Mouse (Mus musculus) MEL (cell line): ENCODE data around the gene Poln. TPM values are rescaled to one million over a fixed set of nuclear protein-coding genes. Genes with fewer than 3 reads are reported as not detected.

Experiments used
- DNase-seq: peaks from one replicate; pipeline ENCODE4 v3.0.0; 2011; ENCODE audit warnings: low read depth, low spot score
- H3K27ac ChIP-seq: 2 replicates; pipeline ENCODE4 v1.5.1; 2012; ENCODE audit warnings: low read depth, mild to moderate bottlenecking, control low read depth, low read length, moderate library complexity; ENCODE audit not compliant: control insufficient read depth
- H3K27me3 ChIP-seq, 2 experiments: fragments of 150-350 bp in 1 of 2; sonication (generic) in 1 of 2; 2 replicates each; pipeline ENCODE4 v1.6.1; 2012; ENCODE audit warnings: low read length in 2 of 2, mild to moderate bottlenecking in 2 of 2, improper control_type of control experiment in 1 of 2, moderate library complexity in 1 of 2; ENCODE audit not compliant: insufficient read depth in 2 of 2, control insufficient read depth in 1 of 2
- H3K36me3 ChIP-seq, 2 experiments: 2 replicates each; pipeline ENCODE4 v1.6.1; 2012 to 2014; ENCODE audit warnings: low read length in 2 of 2, improper control_type of control experiment in 1 of 2, inconsistent platforms in 1 of 2, mild to moderate bottlenecking in 1 of 2; ENCODE audit not compliant: insufficient read depth in 2 of 2, control insufficient read depth in 1 of 2
- H3K4me1 ChIP-seq, 2 experiments: fragments of 150-350 bp in 1 of 2; sonication (generic) in 1 of 2; 2 replicates each; pipeline ENCODE4 v1.6.1; 2012; ENCODE audit warnings: low read length in 2 of 2, improper control_type of control experiment in 1 of 2, mild to moderate bottlenecking in 1 of 2; ENCODE audit not compliant: insufficient read depth in 2 of 2, control insufficient read depth in 1 of 2
- H3K4me3 ChIP-seq, 2 experiments: fragments of 150-350 bp in 1 of 2; sonication (generic) in 1 of 2; 2 replicates each; pipeline ENCODE4 v1.5.1; 2012; ENCODE audit warnings: low read depth in 2 of 2, low read length in 2 of 2, mild to moderate bottlenecking in 2 of 2, moderate library complexity in 2 of 2, control low read depth in 1 of 2, improper control_type of control experiment in 1 of 2; ENCODE audit not compliant: control insufficient read depth in 1 of 2, insufficient read depth in 1 of 2
- H3K79me2 ChIP-seq: 2 replicates; pipeline ENCODE4 v1.6.1; 2012; ENCODE audit warnings: mild to moderate bottlenecking, low read length, moderate library complexity; ENCODE audit not compliant: control insufficient read depth, poor library complexity, insufficient read depth
- H3K9ac ChIP-seq: 2 replicates; pipeline ENCODE4 v1.6.1; 2012; ENCODE audit warnings: low read depth, mild to moderate bottlenecking, control low read depth, low read length, moderate library complexity; ENCODE audit not compliant: control insufficient read depth, poor library complexity, severe bottlenecking
- H3K9me3 ChIP-seq: fragments of 150-350 bp; sonication (generic); replicated peaks from 2 replicates; pipeline ENCODE4 v1.6.1; 2012; ENCODE audit warnings: mild to moderate bottlenecking, low read length, improper control_type of control experiment, moderate library complexity; ENCODE audit not compliant: insufficient read depth
- BHLHE40 ChIP-seq: IDR thresholded peaks from 2 replicates; pipeline ENCODE4 v1.6.1; 2012; ENCODE audit warnings: low read depth, mild to moderate bottlenecking, inconsistent platforms, low read length, improper control_type of control experiment, borderline replicate concordance
- CHD1 ChIP-seq: IDR thresholded peaks from 2 replicates; pipeline ENCODE4 v1.6.1; 2012; ENCODE audit warnings: low read depth, mild to moderate bottlenecking, inconsistent platforms, low read length, improper control_type of control experiment
- CHD2 ChIP-seq: IDR thresholded peaks from 2 replicates; pipeline ENCODE4 v1.6.1; 2011; ENCODE audit warnings: low read length, improper control_type of control experiment
- E2F4 ChIP-seq: IDR thresholded peaks from 2 replicates; pipeline ENCODE4 v1.6.1; 2011; ENCODE audit warnings: low read depth, low read length, improper control_type of control experiment, borderline replicate concordance
- ELF1 ChIP-seq: IDR thresholded peaks from 2 replicates; pipeline ENCODE4 v1.6.1; 2014; ENCODE audit warnings: low read depth, mild to moderate bottlenecking, inconsistent platforms, low read length, improper control_type of control experiment, moderate library complexity
- EP300 ChIP-seq, 2 experiments: IDR thresholded peaks; 2 replicates each; pipeline ENCODE4 v1.6.1; 2011; ENCODE audit warnings: improper control_type of control experiment in 2 of 2, low read length in 2 of 2, low read depth in 1 of 2, mild to moderate bottlenecking in 1 of 2
- GABPA ChIP-seq: IDR thresholded peaks from 2 replicates; pipeline ENCODE4 v1.6.1; 2012; ENCODE audit warnings: low read depth, mild to moderate bottlenecking, inconsistent platforms, low read length, improper control_type of control experiment, moderate library complexity
- HCFC1 ChIP-seq: IDR thresholded peaks from 2 replicates; pipeline ENCODE4 v1.6.1; 2012; ENCODE audit warnings: low read depth, mild to moderate bottlenecking, inconsistent platforms, low read length, improper control_type of control experiment, moderate library complexity
- JUND ChIP-seq: IDR thresholded peaks from 2 replicates; pipeline ENCODE4 v1.6.1; 2011; ENCODE audit warnings: low read depth, mild to moderate bottlenecking, improper control_type of control experiment, low read length
- KAT2A ChIP-seq: conservative IDR thresholded peaks from 2 replicates; pipeline ENCODE4 v1.6.1; 2012; ENCODE audit warnings: low read depth, low read length, improper control_type of control experiment, inconsistent platforms
- MAFK ChIP-seq: IDR thresholded peaks from 2 replicates; pipeline ENCODE4 v1.6.1; 2011; ENCODE audit warnings: low read depth, mild to moderate bottlenecking, low read length, improper control_type of control experiment, borderline replicate concordance
- MAX ChIP-seq: IDR thresholded peaks from 2 replicates; pipeline ENCODE4 v1.6.1; 2011; ENCODE audit warnings: low read length, improper control_type of control experiment
- MAZ ChIP-seq: IDR thresholded peaks from 2 replicates; pipeline ENCODE4 v1.6.1; 2012; ENCODE audit warnings: low read depth, mild to moderate bottlenecking, inconsistent platforms, low read length, improper control_type of control experiment
- MEF2A ChIP-seq: IDR thresholded peaks from 2 replicates; pipeline ENCODE4 v1.6.1; 2014; ENCODE audit warnings: low read depth, mild to moderate bottlenecking, inconsistent platforms, low read length, improper control_type of control experiment; ENCODE audit not compliant: poor library complexity, insufficient replicate concordance, severe bottlenecking; ENCODE audit errors: extremely low read depth
- NELFE ChIP-seq: IDR thresholded peaks from 2 replicates; pipeline ENCODE4 v1.6.1; 2011; ENCODE audit warnings: low read depth, low read length, improper control_type of control experiment
- POLR2A ChIP-seq, 2 experiments: IDR thresholded peaks; 2 replicates each; pipeline ENCODE4 v1.6.1; 2011 to 2012; ENCODE audit warnings: low read length in 2 of 2, mild to moderate bottlenecking in 2 of 2, control low read depth in 1 of 2, improper control_type of control experiment in 1 of 2, low read depth in 1 of 2, moderate library complexity in 1 of 2; ENCODE audit not compliant: control insufficient read depth in 1 of 2, insufficient read depth in 1 of 2, poor library complexity in 1 of 2
- POLR2AphosphoS5 ChIP-seq: IDR thresholded peaks from 2 replicates; pipeline ENCODE4 v1.6.1; 2012; ENCODE audit warnings: low read depth, borderline replicate concordance, mild to moderate bottlenecking, inconsistent platforms, low read length, moderate library complexity, mixed read lengths
- SIN3A ChIP-seq: IDR thresholded peaks from 2 replicates; pipeline ENCODE4 v1.6.1; 2012; ENCODE audit warnings: low read length, improper control_type of control experiment, inconsistent platforms
- SMC3 ChIP-seq: IDR thresholded peaks from 2 replicates; pipeline ENCODE4 v1.6.1; 2011; ENCODE audit warnings: low read depth, low read length, improper control_type of control experiment
- TCF12 ChIP-seq: IDR thresholded peaks from 2 replicates; pipeline ENCODE4 v1.6.1; 2014; ENCODE audit warnings: low read depth, mild to moderate bottlenecking, inconsistent platforms, low read length, improper control_type of control experiment, moderate library complexity
- UBTF ChIP-seq: IDR thresholded peaks from 2 replicates; pipeline ENCODE4 v1.6.1; 2012; ENCODE audit warnings: low read depth, mild to moderate bottlenecking, inconsistent platforms, low read length, improper control_type of control experiment, moderate library complexity, borderline replicate concordance; ENCODE audit not compliant: insufficient read depth
- ZMIZ1 ChIP-seq: IDR thresholded peaks from 2 replicates; pipeline ENCODE4 v1.6.1; 2012; ENCODE audit warnings: low read depth, mild to moderate bottlenecking, inconsistent platforms, low read length, improper control_type of control experiment, moderate library complexity
- ZNF384 ChIP-seq: IDR thresholded peaks from 2 replicates; pipeline ENCODE4 v1.6.1; 2012; ENCODE audit warnings: low read depth, mild to moderate bottlenecking, inconsistent platforms, low read length, improper control_type of control experiment
- polyA plus RNA-seq, 2 experiments: library from polyadenylated mRNA; stranded (reverse) in 1 of 2; unstranded in 1 of 2; fragments of >175 nt in 1 of 2; fragments of >200 nt in 1 of 2; gene quantifications; 2 replicates each; pipeline versions ENCODE4 v1.2.1 to v1.2.4; 2012; ENCODE audit warnings: low replicate concordance in 2 of 2, low read depth in 1 of 2; ENCODE audit not compliant: insufficient read length in 2 of 2, insufficient read depth in 1 of 2, missing spikeins in 1 of 2
- total RNA-seq: library from RNA; depleted of rRNA; stranded (reverse); fragments of 300-350 nt; gene quantifications from 2 replicates; pipeline ENCODE4 v1.2.3, GENCODE M21; 2012

The Poln gene
- total and polyA plus RNA-seq, 3 experiments: 0.50 to 1.0 TPM; not detected in 1

GRCm38 (mm10) chr5:34170726-34171125 is 1.5 kb upstream of the Poln start:
- no peaks in the 10 kb centered on the region for H3K9me3 ChIP-seq
- TF ChIP-seq MAFK (peak; percentile 79; the same call in 1 of the 2 replicates), SMC3 (no peak), E2F4 (no peak)
- TF ChIP-seq, all 39 proteins: peak for 1
- no peak overlapping the region for H3K9ac ChIP-seq
- no peak overlapping the region for H3K4me3 ChIP-seq
- peaks cover 8 to 20% of the 10 kb centered on the region in 2 experiments for H3K36me3 ChIP-seq
- H3K27ac ChIP-seq: no peak overlapping the region
- peaks cover 17% of the 10 kb centered on the region for H3K79me2 ChIP-seq
- peaks cover 3 to 17% of the 10 kb centered on the region in 2 experiments for H3K4me1 ChIP-seq
- DNase-seq: no peak
- no peaks in the 10 kb centered on the region for H3K27me3 ChIP-seq

GRCm38 (mm10) chr5:34169954-34170353 is 706 bp upstream of the Poln start:
- Histone ChIP-seq H3K27ac (peak overlapping the region; percentile 57), H3K79me2 (peaks cover 22% of the 10 kb centered on the region), H3K9ac (peak overlapping the region; percentile 77), H3K4me1 (peaks cover 4 to 24% of the 10 kb centered on the region in 2 experiments), H3K27me3 (no peaks in the 10 kb centered on the region), H3K4me3 (peak overlapping the region; percentile 60 to 85), H3K36me3 (peaks cover 12 to 27% of the 10 kb centered on the region in 2 experiments), H3K9me3 (no peaks in the 10 kb centered on the region)
- DNase-seq: no peak
- TF ChIP-seq NELFE (no peak), ZNF384 (no peak), TCF12 (no peak), CHD1 (no peak), EP300 (IDR thresholded peaks at IDR 0.05; ENCODE audit: low read depth in 1 of 2, low read length in 2 of 2) (no peak), POLR2A (IDR thresholded peaks at IDR 0.05; ENCODE audit: control insufficient read depth in 1 of 2, insufficient read depth in 1 of 2, low read depth in 1 of 2, low read length in 2 of 2, poor library complexity in 1 of 2) (no peak), MAX (no peak), MAFK (no peak), GABPA (no peak)

GRCm38 (mm10) chr5:34167857-34168256 is 1.4 kb downstream of the Poln start:
- peaks cover 25 to 39% of the 10 kb centered on the region in 2 experiments for H3K36me3 ChIP-seq
- TF ChIP-seq MAX (no peak), MEF2A (no peak), KAT2A (no peak), ELF1 (no peak), NELFE (no peak), MAFK (no peak), UBTF (no peak), GABPA (no peak), JUND (no peak), CHD2 (no peak), E2F4 (no peak), MAZ (no peak), BHLHE40 (no peak), CHD1 (no peak), POLR2A (IDR thresholded peaks at IDR 0.05; ENCODE audit: control insufficient read depth in 1 of 2, insufficient read depth in 1 of 2, low read depth in 1 of 2, low read length in 2 of 2, poor library complexity in 1 of 2) (no peak), ZMIZ1 (no peak), SIN3A (no peak), HCFC1 (no peak), POLR2AphosphoS5 (no peak; the same call in 1 of the 2 replicates)
- H3K4me3 ChIP-seq: peak overlapping the region; percentile 33 to 83
- peaks cover 34% of the 10 kb centered on the region for H3K79me2 ChIP-seq
- H3K27me3 ChIP-seq: no peaks in the 10 kb centered on the region
- H3K9ac ChIP-seq: peak overlapping the region; percentile 41
- H3K9me3 ChIP-seq: no peaks in the 10 kb centered on the region
- peaks cover 7 to 26% of the 10 kb centered on the region in 2 experiments for H3K4me1 ChIP-seq
- H3K27ac ChIP-seq: no peak overlapping the region
- no peak for DNase-seq
